Mouse (Mus musculus) heart, embryonic 10.5 days (tissue): ENCODE data around the gene Kdm5b. TPM values are rescaled to one million over a fixed set of nuclear protein-coding genes. Genes with fewer than 3 reads are reported as not detected.
"Not testable (repeated sequence)": the region's sequence is repeated elsewhere in the genome, so short reads cannot be mapped to it uniquely, and the experiment has no call there.

Source experiments
- DNase-seq: peaks from one replicate; pipeline ENCODE4 v3.0.0-alpha.2; 2017; ENCODE audit warnings: low spot score
- H3K27ac ChIP-seq: fragments of 300-500 bp; sonication (generic); 2 replicates; pipeline ENCODE4 v1.5.1; 2016; ENCODE audit warnings: mild to moderate bottlenecking
- H3K27me3 ChIP-seq: fragments of 300-500 bp; sonication (generic); 2 replicates; pipeline ENCODE4 v1.6.1; 2016; ENCODE audit warnings: mild to moderate bottlenecking; ENCODE audit not compliant: poor library complexity, insufficient read depth, severe bottlenecking
- H3K36me3 ChIP-seq: fragments of 300-500 bp; sonication (generic); 2 replicates; pipeline ENCODE4 v1.6.1; 2016; ENCODE audit warnings: mild to moderate bottlenecking, moderate library complexity
- H3K4me1 ChIP-seq: fragments of 300-500 bp; sonication (generic); 2 replicates; pipeline ENCODE4 v1.6.1; 2016; ENCODE audit warnings: mild to moderate bottlenecking
- H3K4me3 ChIP-seq: fragments of 300-500 bp; sonication (generic); 2 replicates; pipeline ENCODE4 v1.5.1; 2016; ENCODE audit warnings: mild to moderate bottlenecking, moderate library complexity
- H3K9me3 ChIP-seq: fragments of 300-500 bp; sonication (generic); 2 replicates; pipeline ENCODE4 v1.6.1; 2016; ENCODE audit warnings: mild to moderate bottlenecking, moderate library complexity
- WGBS: fragments of 180-500 bp; shearing (Covaris S2); methylation state at CpG from one replicate; pipeline ENCODE4 v1.1.7; 2016; 5-methylcytosine and 5-hydroxymethylcytosine counted together
- polyA plus RNA-seq: library from polyadenylated mRNA; unstranded; fragments of >200 nt; fragmentation: Nextera tagmentation; extraction: Ambion mirVana; gene quantifications from 2 replicates; pipeline ENCODE4 v1.2.1, GENCODE M21; 2016

The Kdm5b gene
- polyA plus RNA-seq, 1 experiment from 2014 or later = 42.5 TPM

DNA sequence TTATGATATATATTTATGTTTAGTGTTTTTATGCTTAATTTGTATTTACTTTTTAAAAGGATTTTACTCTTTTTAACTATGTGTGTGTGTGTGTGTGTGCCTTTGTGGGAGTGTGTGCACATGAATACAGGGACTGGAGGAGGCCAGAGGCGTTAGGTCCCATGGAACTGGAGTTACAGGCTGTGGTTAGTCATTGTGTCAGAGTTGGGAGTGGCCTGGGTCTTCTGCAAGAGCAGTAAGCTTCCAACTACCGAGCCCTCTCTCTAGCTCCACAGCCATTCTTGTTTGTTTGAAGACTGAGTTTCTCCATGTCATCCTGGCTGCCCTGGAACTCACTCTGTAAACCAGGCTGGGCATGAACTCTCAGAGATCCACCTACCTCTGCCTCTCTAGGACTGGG, 37.6 kb upstream of the Kdm5b start:
- Histone ChIP-seq H3K27me3 (no peaks in the 10 kb centered on the region), H3K4me3 (no peak overlapping the region), H3K4me1 (peaks cover 6% of the 10 kb centered on the region), H3K27ac (no peak overlapping the region), H3K9me3 (no peaks in the 10 kb centered on the region), H3K36me3 (no peaks in the 10 kb centered on the region)
- 57% methylated on average over 2 of the region's 2 CpGs for WGBS
- DNase-seq = no peak

DNA sequence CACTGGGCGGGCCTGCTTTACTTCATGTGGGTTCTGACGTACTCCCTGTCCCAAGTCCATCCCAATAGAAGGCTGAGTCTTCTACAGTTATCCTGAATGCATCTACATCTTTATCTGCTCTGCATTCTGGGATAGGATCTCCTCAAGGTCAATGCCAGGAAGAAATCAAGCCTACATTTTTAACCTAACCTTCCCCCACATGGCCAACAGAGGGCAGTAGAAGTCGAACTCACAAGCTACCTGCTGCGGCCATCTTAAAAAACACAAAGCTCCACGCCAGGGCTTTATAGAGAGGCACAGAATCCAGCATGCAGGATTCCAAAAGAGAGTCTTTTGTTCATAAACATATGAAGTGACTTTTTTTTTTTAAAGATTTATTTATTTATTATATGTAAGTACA, 35.5 kb upstream of the Kdm5b start:
- Histone ChIP-seq H3K27ac (no peak overlapping the region), H3K27me3 (no peaks in the 10 kb centered on the region), H3K36me3 (no peaks in the 10 kb centered on the region), H3K4me3 (no peak overlapping the region), H3K4me1 (peaks cover 6% of the 10 kb centered on the region), H3K9me3 (no peaks in the 10 kb centered on the region)
- DNase-seq = no peak
- WGBS = 67% methylated on average over 5 of the region's 5 CpGs

DNA sequence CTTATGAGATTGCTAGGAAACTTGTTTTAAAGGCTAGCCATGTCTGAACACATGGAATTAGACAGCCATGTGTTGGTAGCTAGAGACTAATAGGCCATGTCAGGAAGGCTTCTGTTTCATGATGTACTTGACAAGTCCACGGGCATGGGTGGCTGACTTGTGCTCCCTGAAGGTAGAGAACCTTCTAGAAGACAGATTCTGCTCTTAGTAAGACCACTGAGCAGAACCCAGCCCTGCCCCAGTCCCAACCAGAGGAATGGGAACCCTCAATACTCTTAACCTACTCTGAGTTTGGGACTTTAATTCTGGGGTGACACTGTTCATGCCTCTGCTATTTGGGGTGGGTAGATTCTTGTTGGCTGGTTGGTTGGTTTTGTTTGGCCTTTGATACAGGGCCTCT, 35.0 kb upstream of the Kdm5b start:
- 91% methylated on average over 1 of the region's 1 CpGs for WGBS
- no peak overlapping the region for H3K27ac ChIP-seq
- H3K36me3 ChIP-seq = no peaks in the 10 kb centered on the region
- H3K27me3 ChIP-seq = no peaks in the 10 kb centered on the region
- DNase-seq = no peak
- peaks cover 6% of the 10 kb centered on the region for H3K4me1 ChIP-seq
- no peak overlapping the region for H3K4me3 ChIP-seq
- no peaks in the 10 kb centered on the region for H3K9me3 ChIP-seq

DNA sequence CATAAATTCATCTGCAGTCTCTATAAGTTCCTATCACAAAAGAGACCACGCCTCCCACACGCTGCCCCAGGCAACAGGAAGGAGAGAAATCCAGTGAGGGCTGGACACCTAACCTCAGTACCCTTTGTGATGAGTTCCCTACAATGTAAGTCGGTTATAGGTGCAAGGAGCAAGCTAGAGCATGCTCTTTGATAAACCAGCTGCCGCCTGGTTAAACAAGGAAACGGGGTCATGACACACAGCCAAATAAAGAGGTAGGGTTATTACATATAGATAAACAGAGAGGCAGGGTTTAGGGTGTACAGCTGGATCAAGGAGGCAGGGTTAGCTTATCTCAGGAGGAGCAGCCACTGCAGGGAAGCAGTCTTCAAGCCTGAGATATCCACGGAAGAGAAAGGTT, 33.2 kb upstream of the Kdm5b start:
- 71% methylated on average over 6 of the region's 6 CpGs for WGBS
- H3K27ac ChIP-seq = no peak overlapping the region
- DNase-seq = no peak

DNA sequence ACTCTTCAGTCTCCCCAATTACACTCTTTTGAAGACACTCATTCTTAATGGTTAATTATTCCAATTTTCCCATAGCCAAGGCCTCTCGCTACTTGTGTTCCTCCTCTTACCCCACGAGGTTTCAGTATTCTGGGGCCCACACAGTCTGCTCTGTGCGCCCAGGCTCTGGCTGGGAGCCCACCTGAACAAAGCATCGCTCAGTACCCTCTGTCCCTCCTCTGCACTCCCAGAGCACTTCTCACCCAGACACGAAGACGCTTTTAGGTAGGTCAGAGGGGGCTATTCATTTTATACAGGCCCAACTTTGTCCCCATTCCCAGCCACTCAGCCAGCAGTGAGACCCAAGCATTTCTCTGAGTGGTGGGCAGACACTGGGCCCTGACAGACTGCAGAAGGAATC, 29.4 kb upstream of the Kdm5b start:
- 81% methylated on average over 6 of the region's 6 CpGs for WGBS
- no peak for DNase-seq
- Histone ChIP-seq H3K9me3 (no peaks in the 10 kb centered on the region), H3K36me3 (no peaks in the 10 kb centered on the region), H3K27me3 (no peaks in the 10 kb centered on the region), H3K4me1 (peaks cover 6% of the 10 kb centered on the region), H3K27ac (no peak overlapping the region), H3K4me3 (no peak overlapping the region)

More for the DNA sequence above, 33.2 kb upstream of the Kdm5b start:
- Histone ChIP-seq H3K4me1 (peaks cover 6% of the 10 kb centered on the region), H3K27me3 (no peaks in the 10 kb centered on the region), H3K4me3 (no peak overlapping the region), H3K36me3 (no peaks in the 10 kb centered on the region), H3K9me3 (no peaks in the 10 kb centered on the region)

DNA sequence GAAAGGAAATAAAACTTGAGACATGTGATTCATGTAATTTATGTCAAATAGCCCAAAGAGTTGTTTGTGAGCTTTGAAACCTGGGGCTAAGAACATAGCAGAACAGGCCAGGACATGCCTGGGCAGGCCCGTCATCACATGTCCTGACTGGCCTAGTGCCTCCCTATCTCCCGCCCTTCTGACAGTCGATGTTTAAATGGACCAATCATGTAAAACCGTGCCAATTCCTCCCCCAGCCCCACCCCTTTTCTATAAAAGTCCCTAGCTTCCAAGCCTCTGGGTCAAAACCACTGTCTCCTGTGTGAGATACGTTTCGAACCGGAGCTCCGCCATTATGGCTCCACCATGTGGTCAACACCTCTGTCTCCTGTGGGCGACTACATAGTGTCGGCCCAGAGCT, 26.3 kb upstream of the Kdm5b start:
- not testable (repeated sequence) for DNase-seq, H3K27ac ChIP-seq, H3K36me3 ChIP-seq, H3K4me1 ChIP-seq, H3K9me3 ChIP-seq, H3K4me3 ChIP-seq, H3K27me3 ChIP-seq
- WGBS = 91% methylated on average over 10 of the region's 10 CpGs

DNA sequence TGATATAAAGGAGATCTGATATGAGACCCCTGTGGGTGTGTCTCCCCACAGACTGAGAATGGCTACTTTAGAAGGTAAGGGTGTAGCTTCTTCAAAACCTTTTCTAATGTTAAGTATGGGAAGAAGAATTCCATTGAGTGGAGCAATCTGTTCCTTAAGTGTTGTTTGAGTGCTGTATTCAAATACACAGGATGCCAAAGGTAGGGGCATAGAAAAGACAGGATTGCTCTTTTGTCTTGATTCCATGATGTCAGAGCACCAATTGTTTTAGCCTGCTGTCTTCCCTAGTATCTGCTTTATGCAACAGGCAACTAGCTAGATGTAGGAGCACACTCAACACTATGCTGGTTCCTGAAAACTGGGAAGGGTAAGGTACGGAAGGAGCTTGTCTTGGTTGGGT, 24.9 kb upstream of the Kdm5b start:
- no peak for DNase-seq
- no peak overlapping the region for H3K27ac ChIP-seq
- 91% methylated on average over 1 of the region's 1 CpGs for WGBS

DNA sequence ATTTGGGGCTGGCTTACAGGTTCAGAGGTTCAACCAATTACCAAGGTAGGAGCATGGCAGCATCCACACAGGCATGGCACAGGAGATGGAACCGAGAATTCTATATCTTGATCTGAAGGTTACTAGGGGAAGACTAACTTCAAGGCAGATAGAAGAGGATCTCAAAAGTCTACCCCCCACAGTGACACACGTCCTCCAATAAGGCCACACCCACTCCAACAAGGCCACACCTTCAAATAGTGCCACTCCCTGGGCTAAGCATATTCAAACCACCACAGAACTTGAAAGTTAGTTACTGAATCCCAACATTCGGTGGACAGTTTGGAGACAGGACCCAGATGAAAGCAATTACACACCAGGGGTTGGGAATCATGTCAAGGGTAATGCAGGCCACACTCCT, 24.5 kb upstream of the Kdm5b start:
- Histone ChIP-seq H3K36me3 (no peaks in the 10 kb centered on the region), H3K4me3 (no peak overlapping the region), H3K9me3 (no peaks in the 10 kb centered on the region), H3K27ac (no peak overlapping the region), H3K27me3 (no peaks in the 10 kb centered on the region), H3K4me1 (no peaks in the 10 kb centered on the region)
- 61% methylated on average over 3 of the region's 3 CpGs for WGBS
- no peak for DNase-seq

More for the DNA sequence above, 24.9 kb upstream of the Kdm5b start:
- no peaks in the 10 kb centered on the region for H3K9me3 ChIP-seq
- H3K4me3 ChIP-seq = no peak overlapping the region
- H3K27me3 ChIP-seq = no peaks in the 10 kb centered on the region
- no peaks in the 10 kb centered on the region for H3K36me3 ChIP-seq
- H3K4me1 ChIP-seq = no peaks in the 10 kb centered on the region

DNA sequence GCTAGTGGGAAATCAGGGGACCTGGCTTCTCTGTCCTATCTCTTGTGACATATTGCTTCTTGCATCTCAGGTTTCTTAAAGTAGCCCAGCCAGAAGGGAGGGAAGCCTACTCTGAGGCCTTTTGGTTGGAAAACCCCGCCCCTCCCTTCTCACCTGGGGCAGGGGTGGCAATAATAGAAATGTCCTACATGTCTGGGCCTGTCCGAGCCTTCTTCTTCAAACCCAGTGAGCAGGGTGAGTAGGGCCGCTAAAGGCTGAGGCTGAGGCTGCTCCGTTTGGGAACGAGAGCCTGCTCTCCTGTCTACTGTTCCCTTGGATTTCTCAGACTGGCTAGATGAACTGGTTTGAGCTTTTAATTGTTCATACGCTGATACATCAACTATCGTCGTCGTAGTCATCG, 19.4 kb upstream of the Kdm5b start:
- no peak for DNase-seq

DNA sequence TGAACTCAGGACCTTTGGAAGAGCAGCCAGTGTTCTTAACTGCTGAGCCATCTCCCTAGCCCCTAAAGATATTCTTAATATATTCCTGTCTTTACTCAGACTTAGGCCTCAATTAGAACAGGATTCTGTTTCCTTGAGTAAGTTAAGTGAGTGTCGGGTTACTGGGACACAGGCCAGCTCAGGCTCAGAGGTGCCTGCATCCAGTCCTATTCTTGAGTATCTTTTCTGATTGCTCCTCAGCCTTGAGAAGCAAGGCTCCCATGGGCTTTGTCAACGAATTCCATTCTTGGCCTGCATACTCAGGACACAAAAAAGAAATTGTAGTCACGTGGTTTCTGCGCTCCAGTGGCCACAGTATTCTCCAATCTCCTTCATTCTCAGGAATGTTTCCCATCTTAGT, 11.7 kb upstream of the Kdm5b start:
- Histone ChIP-seq H3K27ac (no peak overlapping the region), H3K9me3 (peaks cover 7% of the 10 kb centered on the region), H3K27me3 (no peaks in the 10 kb centered on the region), H3K4me3 (no peak overlapping the region), H3K36me3 (no peaks in the 10 kb centered on the region), H3K4me1 (0 out of 2 replicates have a peak, but pooled peaks cover 5% of the 10 kb centered on the region)
- 75% methylated on average over 4 of the region's 4 CpGs for WGBS
- no peak for DNase-seq

More for the DNA sequence above, 19.4 kb upstream of the Kdm5b start:
- H3K4me3 ChIP-seq = no peak overlapping the region
- peaks cover 7% of the 10 kb centered on the region for H3K9me3 ChIP-seq
- no peak overlapping the region for H3K27ac ChIP-seq
- 85% methylated on average over 10 of the region's 10 CpGs for WGBS
- no peaks in the 10 kb centered on the region for H3K4me1 ChIP-seq
- no peaks in the 10 kb centered on the region for H3K36me3 ChIP-seq
- no peaks in the 10 kb centered on the region for H3K27me3 ChIP-seq

DNA sequence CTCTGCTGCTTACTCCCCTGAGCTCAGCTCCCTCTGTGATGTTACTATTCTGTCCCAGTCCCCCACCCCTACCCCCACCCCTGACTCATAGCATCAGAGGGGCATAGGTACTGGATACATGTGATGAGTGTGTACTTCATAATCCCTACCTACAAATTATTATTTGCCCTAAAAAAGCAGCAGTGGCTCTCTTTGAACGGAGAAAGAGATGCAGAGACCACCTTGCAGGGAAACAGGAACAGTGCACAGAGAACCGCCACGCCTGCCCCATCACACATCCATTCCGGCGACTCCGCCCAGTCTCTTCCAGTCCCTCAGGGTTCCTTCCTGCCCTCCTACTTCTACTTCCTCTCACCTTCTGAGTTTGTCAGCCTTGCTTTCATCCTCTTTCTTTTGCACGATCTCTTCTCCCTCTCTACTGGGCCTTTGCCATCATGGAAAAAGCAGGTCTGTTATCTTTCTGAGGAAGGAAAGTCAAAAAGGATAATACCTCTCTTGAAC, 10.3 kb upstream of the Kdm5b start, which contains the start of gene Mgat4e:
Gene Mgat4e (minus strand): TSS at position 51 of the 501 bp plus-strand sequence.
- 32% methylated on average over 7 of the region's 7 CpGs for WGBS
- Histone ChIP-seq H3K4me3 (no peak within 1 kb of the TSS), H3K27me3 (no peaks in the 10 kb centered on the region), H3K36me3 (no peaks in the 10 kb centered on the region), H3K27ac (no peak within 1 kb of the TSS), H3K4me1 (0 out of 2 replicates have a peak, but pooled peaks cover 5% of the 10 kb centered on the region), H3K9me3 (peaks cover 7% of the 10 kb centered on the region)
- DNase-seq = no peak

DNA sequence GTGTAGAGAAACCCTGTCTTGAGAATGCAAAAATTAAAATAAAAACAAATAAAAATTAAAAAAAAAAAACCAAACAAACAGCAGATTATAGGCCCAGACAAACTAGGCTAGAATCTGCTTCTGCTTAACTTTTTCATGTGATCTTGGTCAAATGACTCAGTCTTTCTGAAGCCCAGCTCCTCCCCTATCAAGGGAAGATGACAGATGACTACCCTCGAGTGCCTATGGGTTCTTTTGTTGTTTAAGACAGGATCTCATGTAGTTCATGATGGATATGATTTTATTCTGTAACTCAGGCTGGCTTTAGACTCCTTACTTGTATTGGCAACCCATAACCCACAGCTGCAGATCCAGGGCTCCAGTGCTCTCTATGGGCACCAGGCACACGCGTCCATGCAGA, 8.1 kb upstream of the Kdm5b start:
- Histone ChIP-seq H3K27me3 (no peaks in the 10 kb centered on the region), H3K27ac (no peak overlapping the region), H3K36me3 (no peaks in the 10 kb centered on the region), H3K4me3 (no peak overlapping the region), H3K9me3 (no peaks in the 10 kb centered on the region), H3K4me1 (peaks cover 24% of the 10 kb centered on the region)
- WGBS = 82% methylated on average over 3 of the region's 3 CpGs
- DNase-seq = no peak

DNA sequence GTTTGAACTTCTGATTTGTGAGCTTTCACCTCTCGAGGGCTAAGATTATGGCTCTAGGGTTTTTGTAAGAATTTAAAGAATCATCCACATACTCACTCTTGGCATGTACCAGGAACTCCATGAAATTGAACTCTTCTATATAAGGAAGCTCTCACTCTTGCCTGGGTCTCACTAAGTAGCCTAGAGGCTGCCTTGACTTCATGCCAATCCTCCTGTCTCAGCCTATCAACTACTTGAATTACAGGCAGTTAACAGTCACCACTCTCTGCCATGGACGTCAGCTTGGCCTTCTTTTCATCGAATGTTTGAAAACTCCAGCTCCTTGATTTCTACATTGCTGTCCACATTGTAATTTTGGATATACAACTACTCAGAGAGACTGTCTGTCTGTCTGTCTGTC, 7.6 kb upstream of the Kdm5b start:
- H3K27ac ChIP-seq = no peak overlapping the region
- H3K4me1 ChIP-seq = peaks cover 28% of the 10 kb centered on the region
- no peaks in the 10 kb centered on the region for H3K9me3 ChIP-seq
- no peaks in the 10 kb centered on the region for H3K36me3 ChIP-seq
- 62% methylated on average over 3 of the region's 3 CpGs for WGBS
- no peaks in the 10 kb centered on the region for H3K27me3 ChIP-seq
- H3K4me3 ChIP-seq = no peak overlapping the region
- DNase-seq = no peak

DNA sequence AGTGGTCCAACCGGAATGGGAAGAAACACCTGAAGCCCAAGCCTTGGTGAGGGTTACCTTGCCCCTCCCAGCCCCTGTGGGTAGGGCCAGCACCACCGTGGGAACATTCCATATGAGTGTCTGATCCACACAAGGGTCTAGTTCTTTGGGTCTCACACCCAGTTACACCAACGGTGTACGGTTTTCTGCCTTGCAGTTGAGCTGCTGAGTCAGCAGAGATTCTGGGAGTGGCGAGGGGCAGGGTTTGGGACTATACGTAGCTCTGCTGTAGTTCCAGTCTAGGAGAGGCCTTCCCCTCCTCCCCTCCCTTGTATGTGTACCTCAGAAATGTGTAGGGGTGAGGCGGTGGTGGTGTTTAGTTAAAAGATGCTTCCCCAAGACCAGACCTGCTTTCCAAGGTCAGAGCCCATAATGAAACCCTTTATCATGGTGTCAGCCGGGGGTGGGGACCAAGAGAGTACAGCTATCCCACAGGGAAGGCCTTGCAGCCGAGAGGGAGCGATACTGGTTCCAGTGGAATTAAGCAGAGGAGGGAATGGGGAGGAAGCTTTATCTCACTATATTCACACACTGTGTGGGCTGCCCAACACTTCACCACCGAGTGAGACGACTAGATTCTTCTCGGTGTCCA, 4.6 kb upstream of the Kdm5b start:
- peak overlapping the region; percentile 90 for H3K27ac ChIP-seq
- no peaks in the 10 kb centered on the region for H3K36me3 ChIP-seq
- H3K27me3 ChIP-seq = no peaks in the 10 kb centered on the region
- peaks cover 23% of the 10 kb centered on the region for H3K4me1 ChIP-seq
- 21% methylated on average over 13 of the region's 13 CpGs for WGBS
- peak overlapping the region; percentile 73 for H3K4me3 ChIP-seq
- H3K9me3 ChIP-seq = no peaks in the 10 kb centered on the region
- no peak for DNase-seq
